ENCODE assay signal across 10 mouse cellular contexts in genomic region chr2:92967032-92967838, GRCm38 (mm10). TPM values are rescaled to one million over a fixed set of nuclear protein-coding genes. Genes with fewer than 3 reads are reported as not detected.
DNase-seq lines count a peak whose midpoint lies in the region; ATAC-seq lines count a peak whose summit lies in the region.
"Had no signal": no experiment of that assay in that cellular context is flagged by ENCODE, and none has a peak within 500 bp of the region (broad histone marks: within the 10 kb centered on the region; RNA-seq: fewer than 3 reads in every experiment).

No protein-coding gene starts in this region.

- peaks cover 11% of the 10 kb centered on the region for H3K36me3 ChIP-seq in heart, embryonic 12.5 days
- no peaks in the 10 kb centered on the region; the same call in 1 of the 2 replicates for H3K36me3 ChIP-seq in forebrain, embryonic 16.5 days (ENCODE audit: control insufficient read depth, insufficient read depth)
- peaks cover 10% of the 10 kb centered on the region for H3K36me3 ChIP-seq in limb, embryonic 10.5 days
- H3K36me3 ChIP-seq in neural tube, embryonic 14.5 days (ENCODE audit: control insufficient read depth, insufficient read depth, low read length) = peaks cover 4% of the 10 kb centered on the region

- no peak overlapping the region for H3K27ac ChIP-seq in heart, embryonic 12.5 days (ENCODE audit: poor library complexity, severe bottlenecking)
- no peak overlapping the region for H3K27ac ChIP-seq in forebrain, embryonic 16.5 days (ENCODE audit: low read length)
- H3K27ac ChIP-seq in limb, embryonic 10.5 days = peak overlapping the region; percentile 54; the same call in 1 of the 2 replicates
- H3K27ac ChIP-seq in neural tube, embryonic 14.5 days (ENCODE audit: low read depth, low read length) = no peak overlapping the region

- no peak overlapping the region for H3K4me3 ChIP-seq in heart, embryonic 12.5 days
- H3K4me3 ChIP-seq in forebrain, embryonic 16.5 days (replicated peaks; ENCODE audit: low read length) = no peak overlapping the region
- H3K4me3 ChIP-seq in limb, embryonic 10.5 days = no peak overlapping the region
- H3K4me3 ChIP-seq in neural tube, embryonic 14.5 days (ENCODE audit: low read depth, low read length) = no peak overlapping the region

- peak overlapping the region; percentile 28; the same call in 1 of the 2 replicates for H3K4me2 ChIP-seq in heart, embryonic 12.5 days
- H3K4me2 ChIP-seq in forebrain, embryonic 16.5 days (ENCODE audit: low read length) = no peak overlapping the region
- H3K4me2 ChIP-seq in neural tube, embryonic 14.5 days (ENCODE audit: low read depth, low read length) = no peak overlapping the region

- H3K9ac ChIP-seq in heart, embryonic 12.5 days = no peak overlapping the region
- no peak overlapping the region for H3K9ac ChIP-seq in forebrain, embryonic 16.5 days (replicated peaks; ENCODE audit: low read depth, low read length)
- H3K9ac ChIP-seq in neural tube, embryonic 14.5 days (replicated peaks; ENCODE audit: low read depth, low read length) = 0 out of 2 replicates have a peak overlapping the region, but pooled peaks have one; percentile 7

- ATAC-seq in heart, embryonic 12.5 days (ENCODE audit: insufficient number of reproducible peaks, low FRiP score) = peak; percentile 67
- ATAC-seq in forebrain, embryonic 16.5 days = peak; percentile 57
- no peak for ATAC-seq in neural tube, embryonic 14.5 days (ENCODE audit: low read depth)
- no peak for ATAC-seq in cerebellum, adult (ENCODE audit: insufficient number of reproducible peaks, low FRiP score, low TSS enrichment)

- H3K27me3 ChIP-seq in heart, embryonic 12.5 days (replicated peaks) = no peaks in the 10 kb centered on the region
- no peaks in the 10 kb centered on the region for H3K27me3 ChIP-seq in forebrain, embryonic 16.5 days (replicated peaks; ENCODE audit: control insufficient read depth, insufficient read depth, low read length)
- H3K27me3 ChIP-seq in limb, embryonic 10.5 days (ENCODE audit: low read depth, poor library complexity, severe bottlenecking) = peaks cover 4% of the 10 kb centered on the region; the same call in 1 of the 2 replicates
- H3K27me3 ChIP-seq in neural tube, embryonic 14.5 days (ENCODE audit: control insufficient read depth, insufficient read depth, low read length) = no peaks in the 10 kb centered on the region

- H3K4me1 ChIP-seq in heart, embryonic 12.5 days (replicated peaks) = peaks cover 20% of the 10 kb centered on the region
- peaks cover 6% of the 10 kb centered on the region for H3K4me1 ChIP-seq in forebrain, embryonic 16.5 days (replicated peaks; ENCODE audit: control insufficient read depth, insufficient read depth, low read length)
- H3K4me1 ChIP-seq in limb, embryonic 10.5 days = peaks cover 19% of the 10 kb centered on the region
- H3K4me1 ChIP-seq in neural tube, embryonic 14.5 days (ENCODE audit: control insufficient read depth, insufficient read depth, low read length) = peaks cover 8% of the 10 kb centered on the region; the same call in 1 of the 2 replicates

- H3K9me3 ChIP-seq in heart, embryonic 12.5 days (replicated peaks) = no peaks in the 10 kb centered on the region
- H3K9me3 ChIP-seq in forebrain, embryonic 16.5 days (ENCODE audit: control insufficient read depth, low read length) = no peaks in the 10 kb centered on the region
- H3K9me3 ChIP-seq in limb, embryonic 10.5 days (replicated peaks) = no peaks in the 10 kb centered on the region
- H3K9me3 ChIP-seq in neural tube, embryonic 14.5 days (ENCODE audit: control insufficient read depth, low read length) = no peaks in the 10 kb centered on the region

- DNase-seq in heart, adult 9 months (ENCODE audit: low spot score in 2 of 2) = no peak
- no peak for DNase-seq in limb, embryonic 10.5 days (ENCODE audit: low spot score)
- DNase-seq in layer of hippocampus, adult 18-20 months (ENCODE audit: low spot score in 2 of 2) = no peak
- DNase-seq in adrenal gland, postnatal 14 days = no peak
- DNase-seq: heart, postnatal 36 days had no signal

- WGBS in heart, embryonic 12.5 days = 20% methylated on average over 10 of the region's 10 CpGs
- 27% methylated on average over 10 of the region's 10 CpGs for WGBS in forebrain, embryonic 16.5 days
- WGBS in limb, embryonic 10.5 days = 24% methylated on average over 10 of the region's 10 CpGs
- whole genome bisulfite sequencing in neural tube, embryonic 14.5 days = 26% methylated on average over 10 of the region's 10 CpGs

RNA-seq across cellular contexts. Expression of gene Syt13, which starts 52.3 kb away (rescaled TPM):
- 0.52 and 0.63 TPM in 2 replicates for polyA plus RNA-seq in heart, embryonic 12.5 days (2016; fragmentation: Nextera tagmentation; extraction: Ambion mirVana)
- polyA plus RNA-seq in forebrain, embryonic 16.5 days (2015; fragmentation: Nextera tagmentation; extraction: Ambion mirVana) = 11.5 and 24.0 TPM in 2 replicates
- polyA plus RNA-seq in limb, embryonic 10.5 days (2016; fragmentation: Nextera tagmentation; extraction: Ambion mirVana) = 2.5 and 5.2 TPM in 2 replicates
- 30.5 and 31.9 TPM in 2 replicates for polyA plus RNA-seq in neural tube, embryonic 14.5 days (2014; fragmentation: Nextera tagmentation; extraction: Ambion mirVana)
- total RNA-seq in layer of hippocampus, adult 18-20 months (2021) = 100 to 1,000 TPM; 141 to 158 TPM
- total RNA-seq in adrenal gland, postnatal 14 days (2021) = 1.0 and 1.6 TPM in 2 replicates
- total RNA-seq: megakaryocyte-erythroid progenitor cell, adult 5-6 weeks had no signal

Comparison
In these comparisons a context has a peak if more than half of its experiments do, and no peak if none do; other contexts are left out.
1. ATAC-seq: peak in heart, embryonic 12.5 days (single experiment) and forebrain, embryonic 16.5 days (single experiment); none in neural tube, embryonic 14.5 days (single experiment) and cerebellum, adult (single experiment).